Mouse (Mus musculus) liver, adult 2 months (tissue): Measurements from ENCODE around the gene Gm49425. TPM values are rescaled to one million over a fixed set of nuclear protein-coding genes. Genes with fewer than 3 reads are reported as not detected.

ENCODE experiments used
- DNase-seq: peaks from one replicate; pipeline ENCODE4 v3.0.0-alpha.2; 2011; ENCODE audit warnings: low read depth, low spot score; ENCODE audit errors: extremely low read depth
- H3K27ac ChIP-seq: fragments of 200-500 bp; replicated peaks from 2 replicates; pipeline ENCODE4 v1.5.1; 2012; ENCODE audit warnings: low read depth, mild to moderate bottlenecking, control low read depth, inconsistent platforms, low read length; ENCODE audit not compliant: insufficient read depth
- H3K27me3 ChIP-seq: fragments of 200-500 bp; 2 replicates; pipeline ENCODE4 v1.6.1; 2012; ENCODE audit warnings: mild to moderate bottlenecking, moderate library complexity, low read length, inconsistent platforms; ENCODE audit not compliant: control insufficient read depth, insufficient read depth
- H3K36me3 ChIP-seq: fragments of 200-500 bp; 2 replicates; pipeline ENCODE4 v1.6.1; 2012; ENCODE audit warnings: low read length, inconsistent platforms; ENCODE audit not compliant: control insufficient read depth, insufficient read depth
- H3K4me1 ChIP-seq: fragments of 200-500 bp; 2 replicates; pipeline ENCODE4 v1.6.1; 2011; ENCODE audit warnings: low read length; ENCODE audit not compliant: control insufficient read depth, insufficient read depth
- H3K4me3 ChIP-seq: fragments of 200-500 bp; 2 replicates; pipeline ENCODE4 v1.5.1; 2011; ENCODE audit warnings: low read depth, mild to moderate bottlenecking, control low read depth, low read length, moderate library complexity; ENCODE audit not compliant: insufficient read depth
- H3K79me2 ChIP-seq: fragments of 200-500 bp; 2 replicates; pipeline ENCODE4 v1.6.1; 2012; ENCODE audit warnings: inconsistent platforms, mild to moderate bottlenecking, low read length, moderate library complexity; ENCODE audit not compliant: control insufficient read depth, insufficient read depth
- H3K9ac ChIP-seq: fragments of 200-500 bp; 2 replicates; pipeline ENCODE4 v1.6.1; 2012; ENCODE audit warnings: low read depth, mild to moderate bottlenecking, control low read depth, inconsistent platforms, low read length
- CTCF ChIP-seq: fragments of 200-500 bp; IDR thresholded peaks from 2 replicates; pipeline ENCODE4 v1.5.1; 2011; ENCODE audit warnings: low read depth, low read length, control low read depth
- POLR2A ChIP-seq: fragments of 200-500 bp; IDR thresholded peaks from 2 replicates; pipeline ENCODE4 v1.6.1; 2011; ENCODE audit warnings: low read length, control low read depth; ENCODE audit not compliant: insufficient read depth; ENCODE audit errors: extremely low read depth
- WGBS: fragments of 180-500 bp; shearing (Covaris S2); methylation state at CpG from one replicate; pipeline ENCODE4 v1.1.7; 2018; 5-methylcytosine and 5-hydroxymethylcytosine counted together
- polyA plus RNA-seq: library from polyadenylated mRNA; depleted of rRNA; stranded (reverse); fragments of >200 nt; gene quantifications from 2 replicates; pipeline ENCODE4 v1.2.3, GENCODE M21; 2012
- total RNA-seq: library from RNA; depleted of rRNA; stranded (reverse); fragments of >200 nt; gene quantifications from 2 replicates; pipeline ENCODE4 v1.2.3, GENCODE M21; 2014

Gene Gm49425
- total and polyA plus RNA-seq, 2 experiments, result not detected

GRCm38 (mm10) chr15:101494203-101494602, 22.9 kb downstream of the Gm49425 start:
- no peaks in the 10 kb centered on the region for H3K27me3 ChIP-seq
- H3K27ac ChIP-seq, result no peak overlapping the region
- H3K9ac ChIP-seq, result no peak overlapping the region
- no peaks in the 10 kb centered on the region for H3K4me1 ChIP-seq
- H3K79me2 ChIP-seq, result no peaks in the 10 kb centered on the region
- no peak overlapping the region for H3K4me3 ChIP-seq
- no peak for DNase-seq
- no peaks in the 10 kb centered on the region for H3K36me3 ChIP-seq
- 53% methylated on average over 1 of the region's 1 CpGs for WGBS
- TF ChIP-seq POLR2A (no peak), CTCF (no peak)

- Histone ChIP-seq H3K27me3 (no peaks in the 10 kb centered on the region), H3K27ac (no peak overlapping the region), H3K79me2 (no peaks in the 10 kb centered on the region), H3K36me3 (no peaks in the 10 kb centered on the region), H3K9ac (no peak overlapping the region), H3K4me3 (no peak overlapping the region), H3K4me1 (no peaks in the 10 kb centered on the region)
- WGBS, result 94% methylated on average over 6 of the region's 6 CpGs
- no peak for DNase-seq
- TF ChIP-seq POLR2A (no peak), CTCF (no peak)
Measured at GRCm38 (mm10) chr15:101493713-101494112, 23.3 kb downstream of the Gm49425 start.

- DNase-seq, result no peak
- Histone ChIP-seq H3K27ac (no peak overlapping the region), H3K4me1 (no peaks in the 10 kb centered on the region), H3K36me3 (no peaks in the 10 kb centered on the region), H3K27me3 (no peaks in the 10 kb centered on the region), H3K9ac (no peak overlapping the region), H3K79me2 (no peaks in the 10 kb centered on the region), H3K4me3 (no peak overlapping the region)
- WGBS, result 60% methylated on average over 8 of the region's 8 CpGs
- no peak for TF ChIP-seq POLR2A
- TF ChIP-seq CTCF, result no peak
Measured at GRCm38 (mm10) chr15:101492718-101493117, 24.3 kb downstream of the Gm49425 start.

DNA sequence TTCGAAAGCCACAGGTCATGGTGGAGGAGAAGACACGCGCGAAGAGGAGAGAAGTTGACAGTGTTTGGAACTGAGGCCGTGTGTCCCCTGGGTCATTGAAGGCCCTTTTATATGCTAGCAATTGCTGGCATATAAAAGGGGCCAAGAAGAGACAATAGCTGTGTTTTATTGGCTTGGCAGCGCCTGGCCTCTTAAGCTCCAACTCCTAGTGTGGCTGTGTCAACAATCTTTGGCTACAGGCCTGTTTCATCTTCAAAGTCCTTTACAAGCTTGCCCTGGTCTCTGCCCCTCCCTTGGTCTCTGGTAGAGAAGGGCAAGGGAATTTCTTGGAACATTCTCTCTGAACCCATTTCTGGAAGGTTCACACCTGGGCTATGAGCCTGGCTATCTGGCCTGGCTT, 25.6 kb downstream of the Gm49425 start, which contains the start of gene Krt83:
Gene Krt83 (minus strand): TSS at position 82 of the 400 bp plus-strand sequence.
- Histone ChIP-seq H3K4me1 (no peaks in the 10 kb centered on the region), H3K4me3 (no peak within 1 kb of the TSS), H3K79me2 (no peaks in the 10 kb centered on the region), H3K36me3 (no peaks in the 10 kb centered on the region), H3K27ac (no peak within 1 kb of the TSS), H3K27me3 (no peaks in the 10 kb centered on the region), H3K9ac (no peak within 1 kb of the TSS)
- DNase-seq, result no peak
- TF ChIP-seq CTCF (no peak), POLR2A (no peak)
- WGBS, result 85% methylated on average over 6 of the region's 6 CpGs

DNA sequence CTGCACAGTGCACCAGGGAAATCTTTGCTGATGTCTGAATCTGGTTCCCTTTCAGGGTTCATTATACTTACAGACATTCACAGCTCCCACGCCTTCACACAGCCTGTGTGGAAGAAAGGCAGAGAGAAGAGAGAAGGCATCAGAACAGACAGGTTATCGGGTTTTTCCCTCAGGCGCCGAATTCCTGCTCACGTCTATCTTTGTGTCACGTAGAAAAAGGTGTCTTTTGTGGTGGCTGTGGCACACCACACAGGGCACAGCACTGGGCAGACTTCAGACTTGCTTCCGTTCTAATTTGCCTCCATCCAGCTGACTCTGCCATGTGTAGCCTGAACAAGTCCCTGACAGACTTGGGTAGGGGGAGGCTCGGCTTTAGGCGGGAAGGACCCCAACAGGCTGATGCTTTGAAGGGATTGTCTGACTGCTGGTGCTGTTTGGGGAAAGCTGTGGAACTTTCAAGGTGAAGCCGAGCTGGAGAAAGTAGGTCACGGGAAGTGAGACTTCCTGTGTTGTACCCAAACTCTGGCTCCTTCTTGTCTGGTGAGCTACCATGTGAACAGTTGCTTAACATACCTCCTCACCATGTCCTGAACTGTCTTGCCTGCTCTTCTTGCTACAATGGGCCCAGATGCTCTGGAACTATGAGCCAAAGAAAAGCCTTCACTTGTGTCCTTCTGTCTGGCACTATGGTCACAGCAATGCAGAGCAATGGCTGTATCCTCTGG, 31.0 kb downstream of the Gm49425 start:
- Histone ChIP-seq H3K36me3 (no peaks in the 10 kb centered on the region), H3K9ac (no peak overlapping the region), H3K27ac (no peak overlapping the region), H3K27me3 (no peaks in the 10 kb centered on the region), H3K4me1 (no peaks in the 10 kb centered on the region), H3K4me3 (no peak overlapping the region), H3K79me2 (no peaks in the 10 kb centered on the region)
- 80% methylated on average over 11 of the region's 11 CpGs for WGBS
- no peak for DNase-seq
- TF ChIP-seq POLR2A (no peak), CTCF (no peak)

GRCm38 (mm10) chr15:101484939-101485338, 32.1 kb downstream of the Gm49425 start:
- Histone ChIP-seq H3K4me3 (no peak overlapping the region), H3K27me3 (no peaks in the 10 kb centered on the region), H3K27ac (no peak overlapping the region), H3K79me2 (no peaks in the 10 kb centered on the region), H3K9ac (no peak overlapping the region), H3K4me1 (no peaks in the 10 kb centered on the region), H3K36me3 (no peaks in the 10 kb centered on the region)
- no peak for DNase-seq
- TF ChIP-seq CTCF (no peak), POLR2A (no peak)
- 82% methylated on average over 1 of the region's 1 CpGs for WGBS
